Mouse (Mus musculus): ENCODE data around the gene Myf5.

DNA sequence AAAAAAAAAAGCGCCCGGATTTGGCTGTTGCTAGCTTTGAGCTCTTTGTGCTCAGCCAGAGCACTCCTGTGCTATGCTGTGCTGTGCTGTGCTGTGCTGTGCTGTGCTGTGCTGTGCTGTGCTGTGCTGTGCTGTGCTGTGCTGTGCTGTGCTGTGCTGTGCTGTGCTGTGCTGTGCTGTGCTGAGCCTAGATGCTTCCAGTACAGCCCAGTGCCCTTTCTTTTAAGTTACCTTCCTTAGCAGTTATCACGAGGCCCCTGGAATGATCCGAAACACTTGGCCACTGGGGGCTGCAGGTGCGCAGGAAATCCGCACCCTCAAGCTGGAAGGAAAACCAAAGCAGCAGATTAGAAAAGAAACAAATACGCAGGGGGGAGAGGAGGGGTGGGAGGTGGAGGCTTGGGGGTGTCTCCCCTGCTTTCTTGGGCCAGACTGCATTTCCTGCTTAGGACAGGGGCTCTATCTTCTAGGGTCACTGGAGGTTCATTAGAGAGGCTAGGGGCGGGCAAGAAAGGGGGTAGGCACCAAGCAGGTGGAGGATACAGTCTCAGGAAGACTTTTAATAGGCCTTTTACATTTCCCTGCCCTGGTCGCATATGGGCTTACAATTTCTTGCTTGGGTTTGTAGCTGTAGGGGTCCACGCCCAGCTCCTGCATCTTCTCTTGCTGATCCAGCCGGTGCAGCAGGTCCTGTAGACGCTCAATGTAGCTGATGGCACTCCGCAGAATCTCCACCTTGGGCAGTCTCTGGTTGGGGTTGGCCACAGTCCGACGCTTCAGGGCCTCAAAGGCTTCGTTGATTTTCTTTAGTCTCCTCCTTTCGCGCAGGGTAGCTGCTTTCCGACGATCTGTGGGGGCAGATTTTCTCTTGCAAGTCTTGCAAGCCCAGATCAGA lies 7.9 kb upstream of the Myf5 start:
- TF ChIP-seq CTCF (IDR thresholded peaks at IDR 0.05; ENCODE audit: low read depth) (no peak), EP300 (IDR thresholded peaks at IDR 0.05; ENCODE audit: low read depth) (no peak)

Data from liver, embryonic 14.5 days (tissue).